Mouse (Mus musculus) liver, adult 10 weeks (tissue): Measurements from ENCODE around the gene Traip. TPM values are rescaled to one million over a fixed set of nuclear protein-coding genes. Genes with fewer than 3 reads are reported as not detected.

Experiments used
- polyA plus RNA-seq: library from polyadenylated mRNA; stranded (reverse); fragments of 350-450 nt; fragmentation: Illumina TruSeq; extraction: RNeasy Lipid Tissue Mini Kit (QIAGEN cat#74804); gene quantifications from one replicate; pipeline ENCODE4 v1.2.3, GENCODE M21; 2014; ENCODE audit warnings: low read depth, low replicate concordance

The Traip gene
- polyA plus RNA-seq = 0.13 TPM

GRCm38 (mm10) chr9:107949922-107950235 is at the start of gene Traip:
Gene Traip (plus strand): TSS chr9:107950136.

GRCm38 (mm10) chr9:107906252-107906966 is 43.5 kb upstream of the Traip start, which contains the start of gene Mst1r:
Gene Mst1r (plus strand): TSS chr9:107906873.

GRCm38 (mm10) chr9:107928169-107928568 is 21.8 kb upstream of the Traip start, which contains the start of gene Actl11:
Gene Actl11 (plus strand): TSS chr9:107928469.

GRCm38 (mm10) chr9:107935374-107935773 is 14.6 kb upstream of the Traip start, which contains the start of gene Camkv:
Gene Camkv (plus strand): TSS chr9:107935674.

GRCm38 (mm10) chr9:107975399-107976386 is 25.8 kb downstream of the Traip start, which contains the start of gene Uba7:
Gene Uba7 (plus strand): TSS chr9:107975505.

GRCm38 (mm10) chr9:107982681-107983346 is 32.9 kb downstream of the Traip start, which contains the start of gene Gm20661:
Gene Gm20661 (plus strand): TSS chr9:107983058.

GRCm38 (mm10) chr9:107985131-107986119 is 35.5 kb downstream of the Traip start, which contains the start of gene Inka1:
Gene Inka1 (minus strand): TSS chr9:107985879.

GRCm38 (mm10) chr9:107992197-107992596 is 42.3 kb downstream of the Traip start, which contains the start of gene Cdhr4:
Gene Cdhr4 (plus strand): TSS chr9:107992497.

GRCm38 (mm10) chr9:107996049-107996448 is 46.1 kb downstream of the Traip start, which contains the start of gene Gm20662:
Gene Gm20662 (plus strand): TSS chr9:107996349.

GRCm38 (mm10) chr9:108001922-108002770 is 52.2 kb downstream of the Traip start, which contains the start of gene Ip6k1:
Gene Ip6k1 (plus strand): TSS chr9:108002501.

Other genes starting within 250 kb of the Traip start
- 0.56 TPM for gene Sema3f, start 239.7 kb upstream of the Traip start, polyA plus RNA-seq
- gene Rbm5, start 179.1 kb upstream of the Traip start, polyA plus RNA-seq = 54.1 TPM
- gene Rbm6, start 76.9 kb upstream of the Traip start, polyA plus RNA-seq = 42.4 TPM
- 0.37 TPM for gene Mon1a, start 62.0 kb upstream of the Traip start, polyA plus RNA-seq
- not detected for gene Mst1r, start 43.3 kb upstream of the Traip start, polyA plus RNA-seq
- not detected for gene Actl11, start 21.7 kb upstream of the Traip start, polyA plus RNA-seq
- gene Camkv, start 14.5 kb upstream of the Traip start, polyA plus RNA-seq = not detected
- 1.1 TPM for gene Uba7, start 25.4 kb downstream of the Traip start, polyA plus RNA-seq
- gene Gm20661, start 32.9 kb downstream of the Traip start, polyA plus RNA-seq = not detected
- gene Inka1, start 35.7 kb downstream of the Traip start, polyA plus RNA-seq = not detected
- not detected for gene Cdhr4, start 42.4 kb downstream of the Traip start, polyA plus RNA-seq
- gene Gm20662, start 46.2 kb downstream of the Traip start, polyA plus RNA-seq = not detected
- 24.5 TPM for gene Ip6k1, start 52.4 kb downstream of the Traip start, polyA plus RNA-seq
- 2.0 TPM for gene Gmppb, start 99.1 kb downstream of the Traip start, polyA plus RNA-seq
- not detected for gene Amigo3, start 103.0 kb downstream of the Traip start, polyA plus RNA-seq
- 9.9 TPM for gene Mst1, start 130.3 kb downstream of the Traip start, polyA plus RNA-seq
- gene Rnf123, start 133.2 kb downstream of the Traip start, polyA plus RNA-seq = 1.7 TPM
- gene Apeh, start 144.5 kb downstream of the Traip start, polyA plus RNA-seq = 28.2 TPM
- not detected for gene Bsn, start 240.2 kb downstream of the Traip start, polyA plus RNA-seq